In genomic region chr1:21805064-21805463, GRCm38 (mm10) we compare ENCODE assay signal across 13 mouse cellular contexts.
DNase-seq lines count a peak whose midpoint lies in the region; ATAC-seq and TF ChIP-seq lines count a peak whose summit lies in the region.
"Had no signal": no experiment of that assay in that cellular context is flagged by ENCODE, and none has a peak within 500 bp of the region (broad histone marks: within the 10 kb centered on the region; RNA-seq: fewer than 3 reads in every experiment).

No protein-coding gene starts in this region.

- no peak overlapping the region for H3K9ac ChIP-seq in forebrain, embryonic 11.5 days (ENCODE audit: low read length)
- H3K9ac ChIP-seq: liver, embryonic 14.5 days had no signal

- DNase-seq in forebrain, embryonic 11.5 days (ENCODE audit: low spot score), result no peak
- DNase-seq in forebrain, embryonic 10.5 days (ENCODE audit: extremely low spot score, low spot score), result no peak
- peak; percentile 16 for DNase-seq in right cerebral cortex, adult 18-20 months
- no peak for DNase-seq in right cerebral cortex, postnatal 4 days
- peak; percentile 10 for DNase-seq in lung, postnatal 10 days
- no peak for DNase-seq in heart, adult 11 months
- no peak for DNase-seq in thymus, adult 2 months
- DNase-seq: adrenal gland, adult 2 months; kidney, postnatal 4 days had no signal

- WGBS in forebrain, embryonic 11.5 days, result 87% methylated on average over 2 of the region's 2 CpGs
- 89% methylated on average over 2 of the region's 2 CpGs for WGBS in forebrain, embryonic 10.5 days
- WGBS in thymus, adult 2 months, result 85% methylated on average over 2 of the region's 2 CpGs

- no peaks in the 10 kb centered on the region for H3K9me3 ChIP-seq in forebrain, embryonic 11.5 days (ENCODE audit: control insufficient read depth, low read length)
- no peaks in the 10 kb centered on the region for H3K9me3 ChIP-seq in forebrain, embryonic 10.5 days
- H3K9me3 ChIP-seq: embryonic facial prominence, embryonic 10.5 days; heart, embryonic 10.5 days had no signal

- no peaks in the 10 kb centered on the region for H3K27me3 ChIP-seq in forebrain, embryonic 11.5 days (ENCODE audit: control insufficient read depth, insufficient read depth, low read length)
- no peaks in the 10 kb centered on the region for H3K27me3 ChIP-seq in forebrain, embryonic 10.5 days (ENCODE audit: poor library complexity, severe bottlenecking)
- no peaks in the 10 kb centered on the region for H3K27me3 ChIP-seq in thymus, adult 2 months (ENCODE audit: control insufficient read depth, insufficient read depth, low read length)

- ATAC-seq in forebrain, embryonic 11.5 days (replicated peaks; ENCODE audit: low FRiP score), result peak; percentile 49; the same call in 1 of the 2 replicates
- ATAC-seq in erythroid progenitor cell, adult 5-6 weeks (replicated peaks; ENCODE audit: low FRiP score, poor library complexity, severe bottlenecking), result no peak

- TF ChIP-seq CTCF in thymus, adult 2 months (IDR thresholded peaks at IDR 0.05; ENCODE audit: borderline replicate concordance, control insufficient read depth, extremely low read depth, insufficient read depth, low read length, poor library complexity), result no peak

- no peak overlapping the region for H3K4me2 ChIP-seq in forebrain, embryonic 11.5 days (ENCODE audit: low read depth, low read length, severe bottlenecking)

- H3K36me3 ChIP-seq in forebrain, embryonic 11.5 days (ENCODE audit: control insufficient read depth, insufficient read depth, low read length), result no peaks in the 10 kb centered on the region
- H3K36me3 ChIP-seq in forebrain, embryonic 10.5 days (replicated peaks), result no peaks in the 10 kb centered on the region
- H3K36me3 ChIP-seq in thymus, adult 2 months (ENCODE audit: control insufficient read depth, insufficient read depth, low read length), result no peaks in the 10 kb centered on the region
- H3K36me3 ChIP-seq: embryonic facial prominence, embryonic 10.5 days; heart, embryonic 10.5 days had no signal

- H3K4me3 ChIP-seq in forebrain, embryonic 11.5 days (ENCODE audit: low read depth, low read length), result no peak overlapping the region
- no peak overlapping the region for H3K4me3 ChIP-seq in forebrain, embryonic 10.5 days
- no peak overlapping the region for H3K4me3 ChIP-seq in thymus, adult 2 months (ENCODE audit: control insufficient read depth, insufficient read depth, low read length)
- H3K4me3 ChIP-seq: embryonic facial prominence, embryonic 10.5 days; heart, embryonic 10.5 days had no signal

- H3K4me1 ChIP-seq in forebrain, embryonic 11.5 days (replicated peaks; ENCODE audit: control insufficient read depth, insufficient read depth, low read length), result no peaks in the 10 kb centered on the region
- no peaks in the 10 kb centered on the region for H3K4me1 ChIP-seq in forebrain, embryonic 10.5 days
- no peaks in the 10 kb centered on the region for H3K4me1 ChIP-seq in thymus, adult 2 months (replicated peaks; ENCODE audit: control insufficient read depth, insufficient read depth, low read length)
- H3K4me1 ChIP-seq: embryonic facial prominence, embryonic 10.5 days had no signal

- H3K27ac ChIP-seq in forebrain, embryonic 11.5 days (ENCODE audit: low read depth, low read length), result no peak overlapping the region
- H3K27ac ChIP-seq in forebrain, embryonic 10.5 days, result no peak overlapping the region
- H3K27ac ChIP-seq in thymus, adult 2 months (ENCODE audit: control insufficient read depth, insufficient read depth, low read length), result no peak overlapping the region
- H3K27ac ChIP-seq: embryonic facial prominence, embryonic 10.5 days; heart, embryonic 10.5 days; liver, embryonic 14.5 days had no signal

- no peak for TF ChIP-seq POLR2A in thymus, adult 2 months (IDR thresholded peaks at IDR 0.05; ENCODE audit: control insufficient read depth, extremely low read depth, insufficient read depth, low read length, poor library complexity)

Comparison
In these comparisons a context has a peak if more than half of its experiments do, and no peak if none do; other contexts are left out.
1. DNase-seq: peak in right cerebral cortex, adult 18-20 months (single experiment) and lung, postnatal 10 days (single experiment); none in forebrain, embryonic 11.5 days (single experiment), forebrain, embryonic 10.5 days (single experiment), right cerebral cortex, postnatal 4 days (single experiment), heart, adult 11 months (single experiment) and thymus, adult 2 months (single experiment).